Mouse (Mus musculus) midbrain, embryonic 16.5 days (tissue): ENCODE results near the gene Setdb1. TPM values are rescaled to one million over a fixed set of nuclear protein-coding genes. Genes with fewer than 3 reads are reported as not detected.

Source experiments
- ATAC-seq: fragments of 200-750 bp; cut with Nextera tagmentation; 2 replicates; pipeline ENCODE4 v1.8.0; 2017; ENCODE audit warnings: moderate TSS enrichment
- H3K27ac ChIP-seq: fragments of 300-500 bp; sonication (generic); 2 replicates; pipeline ENCODE4 v1.5.1; 2014; ENCODE audit warnings: mild to moderate bottlenecking, low read length, mixed read lengths
- H3K27me3 ChIP-seq: fragments of 300-500 bp; sonication (generic); 2 replicates; pipeline ENCODE4 v1.6.1; 2014; ENCODE audit warnings: low read depth, low read length, mixed read lengths; ENCODE audit not compliant: control insufficient read depth, insufficient read depth
- H3K36me3 ChIP-seq: fragments of 300-500 bp; sonication (generic); 2 replicates; pipeline ENCODE4 v1.6.1; 2014; ENCODE audit warnings: mild to moderate bottlenecking, low read length, moderate library complexity, mixed read lengths; ENCODE audit not compliant: control insufficient read depth, insufficient read depth
- H3K4me1 ChIP-seq: fragments of 300-500 bp; sonication (generic); 2 replicates; pipeline ENCODE4 v1.6.1; 2014; ENCODE audit warnings: mild to moderate bottlenecking, low read length, mixed read lengths; ENCODE audit not compliant: control insufficient read depth, insufficient read depth
- H3K4me2 ChIP-seq: fragments of 300-500 bp; sonication (generic); 2 replicates; pipeline ENCODE4 v1.6.1; 2014; ENCODE audit warnings: mild to moderate bottlenecking, low read length, mixed read lengths
- H3K4me3 ChIP-seq: fragments of 300-500 bp; sonication (generic); 2 replicates; pipeline ENCODE4 v1.5.1; 2014; ENCODE audit warnings: low read depth, mild to moderate bottlenecking, low read length, moderate library complexity, mixed read lengths
- H3K9ac ChIP-seq: fragments of 300-500 bp; sonication (generic); 2 replicates; pipeline ENCODE4 v1.6.1; 2014; ENCODE audit warnings: low read depth, low read length, mixed read lengths
- H3K9me3 ChIP-seq: fragments of 300-500 bp; sonication (generic); replicated peaks from 2 replicates; pipeline ENCODE4 v1.6.1; 2014; ENCODE audit warnings: mild to moderate bottlenecking, low read length, mixed read lengths; ENCODE audit not compliant: control insufficient read depth, poor library complexity, severe bottlenecking
- WGBS: fragments of 180-500 bp; shearing (Covaris S2); extraction: QIAGEN DNeasy Blood & Tissue Kit; methylation state at CpG from one replicate; pipeline ENCODE4 v1.1.7; 2014; 5-methylcytosine and 5-hydroxymethylcytosine counted together
- polyA plus RNA-seq: library from polyadenylated mRNA; unstranded; fragments of >200 nt; fragmentation: Nextera tagmentation; extraction: Ambion mirVana; gene quantifications from 2 replicates; pipeline ENCODE4 v1.2.1, GENCODE M21; 2015

The Setdb1 gene
- polyA plus RNA-seq, 1 experiment from 2014 or later: 42.3 TPM

GRCm38 (mm10) chr3:95287541-95287940, 69.5 kb downstream of the Setdb1 start:
- no peak for ATAC-seq
- 91% methylated on average over 3 of the region's 3 CpGs for WGBS
- H3K4me2 ChIP-seq: no peak overlapping the region

DNA sequence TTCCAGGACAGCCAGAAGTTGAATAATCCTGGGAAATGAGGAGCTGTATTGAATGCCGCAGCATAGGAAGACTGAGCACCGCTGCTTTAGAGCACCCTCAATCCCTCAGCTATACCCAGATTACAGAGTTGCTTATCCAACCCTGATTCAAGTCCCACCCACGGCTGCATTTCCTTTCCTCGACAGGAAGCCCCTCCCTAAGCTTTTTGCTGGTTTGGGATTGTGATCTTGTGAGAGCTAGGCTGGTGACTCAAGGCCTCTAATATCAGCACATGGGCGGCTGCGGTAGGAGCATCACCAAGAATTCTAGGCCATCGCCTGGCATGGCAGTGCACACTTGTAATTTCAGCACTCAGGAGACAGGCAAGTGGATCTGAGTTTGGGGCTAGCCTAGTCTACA, 70.5 kb downstream of the Setdb1 start:
- Histone ChIP-seq H3K27ac (no peak overlapping the region), H3K4me2 (no peak overlapping the region), H3K4me1 (peaks cover 17% of the 10 kb centered on the region), H3K27me3 (no peaks in the 10 kb centered on the region), H3K9ac (no peak overlapping the region), H3K9me3 (no peaks in the 10 kb centered on the region), H3K4me3 (no peak overlapping the region), H3K36me3 (peaks cover 2% of the 10 kb centered on the region)
- WGBS: 95% methylated on average over 7 of the region's 7 CpGs
- ATAC-seq: no peak

More at GRCm38 (mm10) chr3:95287541-95287940, 69.5 kb downstream of the Setdb1 start:
- Histone ChIP-seq H3K27ac (no peak overlapping the region), H3K36me3 (peaks cover 8% of the 10 kb centered on the region), H3K9ac (no peak overlapping the region), H3K9me3 (no peaks in the 10 kb centered on the region), H3K4me3 (no peak overlapping the region), H3K27me3 (no peaks in the 10 kb centered on the region), H3K4me1 (peaks cover 15% of the 10 kb centered on the region)

- H3K36me3 ChIP-seq: peaks cover 2% of the 10 kb centered on the region
- no peak overlapping the region for H3K4me3 ChIP-seq
- no peaks in the 10 kb centered on the region for H3K27me3 ChIP-seq
- peaks cover 17% of the 10 kb centered on the region for H3K4me1 ChIP-seq
- H3K4me2 ChIP-seq: no peak overlapping the region
- no peak overlapping the region for H3K9ac ChIP-seq
- H3K9me3 ChIP-seq: no peaks in the 10 kb centered on the region
- no peak for ATAC-seq
- 70% methylated on average over 5 of the region's 5 CpGs for WGBS
- H3K27ac ChIP-seq: no peak overlapping the region
These were observed 71.0 kb downstream of the Setdb1 start for GRCm38 (mm10) chr3:95286011-95286410.

- no peak overlapping the region for H3K27ac ChIP-seq
- peaks cover 22% of the 10 kb centered on the region for H3K4me1 ChIP-seq
- no peaks in the 10 kb centered on the region for H3K27me3 ChIP-seq
- no peak for ATAC-seq
- H3K4me3 ChIP-seq: no peak overlapping the region
- no peak overlapping the region for H3K4me2 ChIP-seq
- 92% methylated on average over 5 of the region's 5 CpGs for WGBS
- H3K9ac ChIP-seq: no peak overlapping the region
- H3K36me3 ChIP-seq: peaks cover 2% of the 10 kb centered on the region
- H3K9me3 ChIP-seq: no peaks in the 10 kb centered on the region
These were observed 71.6 kb downstream of the Setdb1 start for GRCm38 (mm10) chr3:95285390-95285789.

- 90% methylated on average over 12 of the region's 12 CpGs for WGBS
- H3K27ac ChIP-seq: no peak overlapping the region
- H3K9ac ChIP-seq: no peak overlapping the region
- no peaks in the 10 kb centered on the region for H3K27me3 ChIP-seq
- peak overlapping the region; percentile 86 for H3K4me2 ChIP-seq
- peaks cover 22% of the 10 kb centered on the region for H3K4me1 ChIP-seq
- peak overlapping the region; percentile 60; the same call in 1 of the 2 replicates for H3K4me3 ChIP-seq
- H3K9me3 ChIP-seq: no peaks in the 10 kb centered on the region
- ATAC-seq: no peak
- H3K36me3 ChIP-seq: peaks cover 2% of the 10 kb centered on the region
These were observed 72.3 kb downstream of the Setdb1 start for GRCm38 (mm10) chr3:95284501-95285281.

- H3K9me3 ChIP-seq: no peaks in the 10 kb centered on the region
- no peaks in the 10 kb centered on the region for H3K27me3 ChIP-seq
- peak overlapping the region; percentile 60 for H3K4me3 ChIP-seq
- H3K9ac ChIP-seq: peak overlapping the region; percentile 76
- peak overlapping the region; percentile 86 for H3K4me2 ChIP-seq
- H3K36me3 ChIP-seq: peaks cover 2% of the 10 kb centered on the region
- peaks cover 22% of the 10 kb centered on the region for H3K4me1 ChIP-seq
- peak overlapping the region; percentile 84 for H3K27ac ChIP-seq
- 20% methylated on average over 1 of the region's 1 CpGs for WGBS
- no peak for ATAC-seq
These were observed 72.9 kb downstream of the Setdb1 start for GRCm38 (mm10) chr3:95284062-95284461.

DNA sequence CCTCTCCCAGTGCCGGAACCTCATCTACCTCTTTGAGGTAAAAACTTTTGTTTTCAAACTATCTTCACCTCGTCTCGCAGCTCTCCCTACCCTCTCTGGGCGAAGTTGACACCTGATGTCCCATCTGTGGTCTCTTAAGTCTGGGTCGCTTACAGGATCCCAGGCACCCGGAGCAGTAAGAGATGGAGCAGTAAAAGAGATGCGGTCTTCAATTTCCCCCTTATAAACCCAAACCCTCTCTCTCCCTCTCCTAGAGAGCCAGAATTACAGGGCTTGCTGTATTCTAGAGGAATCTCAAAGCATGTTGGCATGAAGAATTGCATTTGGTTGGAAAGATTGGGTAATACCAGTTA, 73.4 kb downstream of the Setdb1 start:
- Histone ChIP-seq H3K4me3 (peak overlapping the region; percentile 60), H3K27me3 (no peaks in the 10 kb centered on the region), H3K4me2 (peak overlapping the region; percentile 86), H3K4me1 (peaks cover 22% of the 10 kb centered on the region), H3K9ac (peak overlapping the region; percentile 76), H3K27ac (peak overlapping the region; percentile 84), H3K9me3 (no peaks in the 10 kb centered on the region), H3K36me3 (peaks cover 2% of the 10 kb centered on the region)
- WGBS: 3% methylated on average over 7 of the region's 7 CpGs
- ATAC-seq: 0 out of 2 replicates have a peak, but pooled peaks have one; percentile 2

DNA sequence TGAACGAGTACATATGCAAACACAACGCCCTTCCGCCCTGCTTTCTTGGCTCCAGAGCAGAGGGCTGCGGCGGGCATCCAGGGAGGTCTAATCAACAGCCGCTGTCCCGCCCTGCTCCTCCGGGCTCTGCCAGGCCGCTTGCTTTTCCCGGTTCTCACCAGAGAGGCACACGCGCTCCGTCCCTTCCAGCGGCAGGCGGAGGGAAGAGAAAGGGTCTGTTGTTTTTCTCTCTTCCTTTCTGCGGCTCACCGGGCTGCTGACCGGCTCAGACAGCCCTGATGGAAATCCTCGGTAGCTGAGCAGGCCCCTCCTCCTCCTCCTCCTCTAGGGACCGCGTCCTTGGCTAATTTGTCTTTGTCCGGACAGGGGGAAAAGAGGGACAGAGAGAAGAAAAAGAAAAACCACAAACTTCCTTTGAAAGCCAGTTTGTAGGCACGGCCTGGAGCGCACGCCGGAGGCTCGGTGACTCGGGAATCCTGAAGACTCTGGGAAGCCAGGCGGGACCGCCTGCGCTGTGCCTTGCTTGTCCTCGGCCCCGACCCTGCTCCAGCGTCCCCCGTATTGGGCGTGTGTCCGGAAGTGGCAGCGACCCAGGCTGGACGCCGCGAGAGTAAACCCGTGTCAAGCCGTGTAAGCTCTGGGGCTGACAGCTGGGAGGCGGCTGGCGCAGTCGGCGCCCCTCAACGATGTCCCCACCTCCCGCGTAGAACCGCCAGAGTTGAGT, 74.0 kb downstream of the Setdb1 start:
- peak; percentile 43 for ATAC-seq
- Histone ChIP-seq H3K4me3 (peak overlapping the region; percentile 60), H3K27ac (peak overlapping the region; percentile 84), H3K36me3 (peaks cover under 1% of the 10 kb centered on the region; the same call in 1 of the 2 replicates), H3K9ac (peak overlapping the region; percentile 76), H3K27me3 (no peaks in the 10 kb centered on the region), H3K4me2 (peak overlapping the region; percentile 86), H3K9me3 (no peaks in the 10 kb centered on the region), H3K4me1 (peaks cover 22% of the 10 kb centered on the region)
- under 1% methylated on average over 48 of the region's 51 CpGs for WGBS

- Histone ChIP-seq H3K9ac (peak overlapping the region; percentile 76), H3K4me2 (peak overlapping the region; percentile 86), H3K27ac (peak overlapping the region; percentile 84), H3K9me3 (no peaks in the 10 kb centered on the region), H3K4me1 (peaks cover 22% of the 10 kb centered on the region), H3K27me3 (no peaks in the 10 kb centered on the region), H3K36me3 (no peaks in the 10 kb centered on the region), H3K4me3 (peak overlapping the region; percentile 60)
- under 1% methylated on average over 11 of the region's 11 CpGs for WGBS
- no peak for ATAC-seq
These were observed 74.6 kb downstream of the Setdb1 start for GRCm38 (mm10) chr3:95282381-95282864.
